Mouse (Mus musculus) heart, embryonic 11.5 days (tissue): ENCODE results near the gene St6galnac5. TPM values are rescaled to one million over a fixed set of nuclear protein-coding genes. Genes with fewer than 3 reads are reported as not detected.
"Not testable (repeated sequence)": the region's sequence is repeated elsewhere in the genome, so short reads cannot be mapped to it uniquely, and the experiment has no call there.

Experiments used
- ATAC-seq: fragments of 200-750 bp; cut with Nextera tagmentation; replicated peaks from 2 replicates; pipeline ENCODE4 v1.8.0; 2017; ENCODE audit warnings: moderate library complexity; ENCODE audit not compliant: insufficient number of reproducible peaks, low FRiP score, low TSS enrichment
- H3K27ac ChIP-seq: fragments of 300-500 bp; sonication (generic); 2 replicates; pipeline ENCODE4 v1.5.1; 2014; ENCODE audit warnings: mild to moderate bottlenecking, low read depth, low read length
- H3K27me3 ChIP-seq: fragments of 300-500 bp; sonication (generic); 2 replicates; pipeline ENCODE4 v1.6.1; 2014; ENCODE audit warnings: mild to moderate bottlenecking, low read length, mixed read lengths; ENCODE audit not compliant: control insufficient read depth, insufficient read depth
- H3K36me3 ChIP-seq: fragments of 300-500 bp; sonication (generic); 2 replicates; pipeline ENCODE4 v1.6.1; 2014; ENCODE audit warnings: mild to moderate bottlenecking, low read length, moderate library complexity, mixed read lengths; ENCODE audit not compliant: control insufficient read depth, insufficient read depth
- H3K4me1 ChIP-seq: fragments of 300-500 bp; sonication (generic); 2 replicates; pipeline ENCODE4 v1.6.1; 2014; ENCODE audit warnings: low read length; ENCODE audit not compliant: control insufficient read depth, insufficient read depth
- H3K4me2 ChIP-seq: fragments of 300-500 bp; sonication (generic); 2 replicates; pipeline ENCODE4 v1.6.1; 2014; ENCODE audit warnings: mild to moderate bottlenecking, moderate library complexity
- H3K4me3 ChIP-seq: fragments of 300-500 bp; sonication (generic); 2 replicates; pipeline ENCODE4 v1.5.1; 2014; ENCODE audit warnings: low read depth, low read length
- H3K9ac ChIP-seq: fragments of 300-500 bp; sonication (generic); 2 replicates; pipeline ENCODE4 v1.6.1; 2014; ENCODE audit warnings: mild to moderate bottlenecking, low read depth, low read length, moderate library complexity
- H3K9me3 ChIP-seq: fragments of 300-500 bp; sonication (generic); replicated peaks from 2 replicates; pipeline ENCODE4 v1.6.1; 2016; ENCODE audit warnings: low read length; ENCODE audit not compliant: control insufficient read depth
- WGBS: fragments of 180-500 bp; shearing (Covaris S2); extraction: QIAGEN DNeasy Blood & Tissue Kit; methylation state at CpG from one replicate; pipeline ENCODE4 v1.1.7; 2014; ENCODE audit not compliant: insufficient replicate concordance; 5-methylcytosine and 5-hydroxymethylcytosine counted together
- polyA plus RNA-seq: library from polyadenylated mRNA; unstranded; fragments of >200 nt; fragmentation: Nextera tagmentation; extraction: Ambion mirVana; gene quantifications from 2 replicates; pipeline ENCODE4 v1.2.1, GENCODE M21; 2014

St6galnac5 gene
- polyA plus RNA-seq, 1 experiment from 2014 or later: 1.1 TPM

- not testable (repeated sequence) for H3K36me3 ChIP-seq, H3K4me2 ChIP-seq, ATAC-seq, H3K27ac ChIP-seq, H3K4me3 ChIP-seq, H3K4me1 ChIP-seq, H3K27me3 ChIP-seq, H3K9me3 ChIP-seq, H3K9ac ChIP-seq
- WGBS: 80% methylated on average over 5 of the region's 5 CpGs
These were observed 193.6 kb downstream of the St6galnac5 start for GRCm38 (mm10) chr3:152788301-152788953.

GRCm38 (mm10) chr3:152784353-152784752 lies 197.7 kb downstream of the St6galnac5 start:
- not testable (repeated sequence) for H3K4me3 ChIP-seq, H3K27me3 ChIP-seq, H3K4me1 ChIP-seq, H3K4me2 ChIP-seq, H3K9me3 ChIP-seq, H3K9ac ChIP-seq, ATAC-seq, H3K36me3 ChIP-seq, H3K27ac ChIP-seq
- 92% methylated on average over 7 of the region's 13 CpGs for WGBS

GRCm38 (mm10) chr3:152783792-152784191 lies 198.3 kb downstream of the St6galnac5 start:
- Histone ChIP-seq H3K4me1 (no peaks in the 10 kb centered on the region; the same call in 1 of the 2 replicates), H3K9ac (no peak overlapping the region), H3K9me3 (no peaks in the 10 kb centered on the region), H3K4me3 (no peak overlapping the region), H3K27me3 (no peaks in the 10 kb centered on the region), H3K36me3 (peaks cover 3% of the 10 kb centered on the region; the same call in 1 of the 2 replicates), H3K4me2 (no peak overlapping the region), H3K27ac (no peak overlapping the region)
- 32% methylated on average over 7 of the region's 7 CpGs for WGBS
- no peak for ATAC-seq

GRCm38 (mm10) chr3:152779819-152780218 lies 202.2 kb downstream of the St6galnac5 start:
- no peaks in the 10 kb centered on the region for H3K36me3 ChIP-seq
- H3K9me3 ChIP-seq: no peaks in the 10 kb centered on the region
- H3K27ac ChIP-seq: no peak overlapping the region
- ATAC-seq: no peak
- no peak overlapping the region for H3K4me3 ChIP-seq
- no peak overlapping the region for H3K4me2 ChIP-seq
- 87% methylated on average over 4 of the region's 4 CpGs for WGBS
- no peaks in the 10 kb centered on the region for H3K27me3 ChIP-seq
- no peaks in the 10 kb centered on the region; the same call in 1 of the 2 replicates for H3K4me1 ChIP-seq
- H3K9ac ChIP-seq: no peak overlapping the region

GRCm38 (mm10) chr3:152776872-152777540 lies 205.0 kb downstream of the St6galnac5 start:
- H3K4me1 ChIP-seq: no peaks in the 10 kb centered on the region
- 80% methylated on average over 16 of the region's 16 CpGs for WGBS
- no peak overlapping the region for H3K27ac ChIP-seq
- ATAC-seq: no peak
- no peaks in the 10 kb centered on the region for H3K27me3 ChIP-seq
- no peak overlapping the region for H3K4me2 ChIP-seq
- no peaks in the 10 kb centered on the region for H3K36me3 ChIP-seq
- H3K4me3 ChIP-seq: no peak overlapping the region
- no peaks in the 10 kb centered on the region for H3K9me3 ChIP-seq
- no peak overlapping the region for H3K9ac ChIP-seq

GRCm38 (mm10) chr3:152776363-152776762 lies 205.7 kb downstream of the St6galnac5 start:
- no peak for ATAC-seq
- Histone ChIP-seq H3K4me2 (no peak overlapping the region), H3K36me3 (no peaks in the 10 kb centered on the region), H3K4me3 (no peak overlapping the region), H3K27ac (no peak overlapping the region), H3K27me3 (no peaks in the 10 kb centered on the region), H3K4me1 (no peaks in the 10 kb centered on the region), H3K9ac (no peak overlapping the region), H3K9me3 (no peaks in the 10 kb centered on the region)
- WGBS: 74% methylated on average over 6 of the region's 6 CpGs

- no peak overlapping the region for H3K4me3 ChIP-seq
- no peaks in the 10 kb centered on the region for H3K9me3 ChIP-seq
- no peaks in the 10 kb centered on the region for H3K36me3 ChIP-seq
- no peak overlapping the region for H3K4me2 ChIP-seq
- H3K27me3 ChIP-seq: no peaks in the 10 kb centered on the region
- 71% methylated on average over 6 of the region's 6 CpGs for WGBS
- no peak overlapping the region for H3K9ac ChIP-seq
- no peak overlapping the region for H3K27ac ChIP-seq
- no peak for ATAC-seq
- peaks cover 3% of the 10 kb centered on the region; the same call in 1 of the 2 replicates for H3K4me1 ChIP-seq
These were observed 212.0 kb downstream of the St6galnac5 start for GRCm38 (mm10) chr3:152770056-152770455.

- H3K4me3 ChIP-seq: no peak overlapping the region
- 62% methylated on average over 11 of the region's 11 CpGs for WGBS
- ATAC-seq: no peak
- H3K4me1 ChIP-seq: peaks cover 22% of the 10 kb centered on the region
- no peaks in the 10 kb centered on the region for H3K27me3 ChIP-seq
- H3K27ac ChIP-seq: no peak overlapping the region
- no peaks in the 10 kb centered on the region for H3K9me3 ChIP-seq
- H3K9ac ChIP-seq: no peak overlapping the region
- H3K4me2 ChIP-seq: no peak overlapping the region
- no peaks in the 10 kb centered on the region for H3K36me3 ChIP-seq
These were observed 214.6 kb downstream of the St6galnac5 start for GRCm38 (mm10) chr3:152767485-152767884.
